Mouse (Mus musculus): ENCODE results near the gene Zfp335.

DNA sequence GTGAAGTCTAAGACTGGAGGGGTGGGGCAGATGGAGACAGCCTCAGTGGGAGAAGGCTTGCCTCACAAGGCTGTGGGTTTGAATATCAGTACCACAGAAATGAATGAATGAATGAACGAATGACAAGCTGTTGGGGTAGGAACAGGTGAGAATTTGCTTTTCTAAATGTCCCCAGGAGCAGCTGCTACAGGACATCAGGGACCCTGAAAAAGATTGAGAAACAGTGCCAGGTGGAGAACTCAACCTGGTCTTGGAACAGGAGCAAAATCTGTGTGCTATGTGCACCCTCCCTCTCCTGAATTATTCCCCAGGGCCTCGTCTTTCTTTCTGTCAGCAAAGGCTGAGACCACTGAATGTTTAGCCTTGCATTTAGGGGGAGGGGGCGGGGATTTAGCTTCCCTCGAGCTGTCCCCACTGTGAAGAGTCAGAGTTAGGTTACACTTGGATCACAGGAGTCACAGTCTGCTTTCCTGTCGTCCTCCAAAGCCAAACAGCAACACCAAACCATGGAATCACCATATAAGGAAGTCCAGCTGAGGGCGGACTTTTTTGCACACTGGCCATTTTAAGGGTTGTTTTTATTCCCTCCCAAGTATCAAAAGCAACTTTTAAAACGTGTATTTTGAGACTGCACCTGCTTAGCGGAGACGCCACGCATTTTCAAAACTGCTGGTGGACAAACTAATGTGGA lies 28.7 kb upstream of the Zfp335 start, which contains the start of gene Mmp9:
- no peak for TF ChIP-seq EP300 (IDR thresholded peaks at IDR 0.05; ENCODE audit: low read depth)
- no peak for TF ChIP-seq CTCF (IDR thresholded peaks at IDR 0.05; ENCODE audit: low read depth)

All from heart, postnatal 0 days (tissue).